Mouse (Mus musculus) right cerebral cortex, postnatal 4 days (tissue): ENCODE measurements around the gene Fam104a.

Experiments
- DNase-seq: peaks from one replicate; pipeline ENCODE4 v3.0.0-alpha.2; 2022

Fam104a gene

DNA sequence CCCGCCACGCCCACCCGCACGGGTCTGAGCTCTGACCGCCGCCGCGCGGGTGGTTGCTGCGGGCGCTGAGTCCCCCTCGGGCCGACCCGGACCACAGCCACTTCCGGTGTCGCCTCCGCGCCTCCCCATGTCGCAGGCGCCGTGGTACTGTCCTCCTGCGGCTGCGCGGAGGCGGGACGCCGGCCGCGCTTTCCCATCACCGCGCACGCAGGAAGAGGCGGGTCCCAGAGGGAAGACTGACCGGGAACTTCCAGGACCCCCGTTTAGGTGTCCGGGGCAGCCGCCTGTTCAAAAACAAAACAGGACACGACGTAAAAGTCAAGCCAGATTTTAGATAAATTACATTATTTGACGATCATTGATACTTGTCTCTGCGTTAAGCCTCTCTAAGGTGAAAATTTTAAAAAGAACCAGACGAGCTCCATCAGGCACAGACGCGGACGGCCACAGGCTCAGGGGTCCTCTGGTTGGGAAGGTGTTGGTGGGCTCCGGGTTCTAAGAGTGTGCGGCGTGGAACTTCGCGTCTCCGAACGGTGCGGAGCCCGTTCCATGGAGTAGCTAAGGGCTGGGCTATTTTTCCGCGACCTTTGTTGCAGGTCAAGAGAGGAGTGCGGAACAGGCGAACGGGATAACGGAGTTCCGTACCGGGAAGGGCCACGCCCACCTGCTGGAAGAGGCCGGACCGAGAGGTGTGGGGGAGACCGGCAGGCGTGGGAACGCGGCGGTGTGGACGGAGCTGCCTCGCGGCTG, at the start of gene Fam104a, which contains the start of gene D11Wsu47e:
Gene Fam104a (minus strand): TSS at position 199 of the 750 bp plus-strand sequence.
Gene D11Wsu47e (plus strand): TSS at position 456 of the 750 bp plus-strand sequence.
- DNase-seq: peak; percentile 94

DNA sequence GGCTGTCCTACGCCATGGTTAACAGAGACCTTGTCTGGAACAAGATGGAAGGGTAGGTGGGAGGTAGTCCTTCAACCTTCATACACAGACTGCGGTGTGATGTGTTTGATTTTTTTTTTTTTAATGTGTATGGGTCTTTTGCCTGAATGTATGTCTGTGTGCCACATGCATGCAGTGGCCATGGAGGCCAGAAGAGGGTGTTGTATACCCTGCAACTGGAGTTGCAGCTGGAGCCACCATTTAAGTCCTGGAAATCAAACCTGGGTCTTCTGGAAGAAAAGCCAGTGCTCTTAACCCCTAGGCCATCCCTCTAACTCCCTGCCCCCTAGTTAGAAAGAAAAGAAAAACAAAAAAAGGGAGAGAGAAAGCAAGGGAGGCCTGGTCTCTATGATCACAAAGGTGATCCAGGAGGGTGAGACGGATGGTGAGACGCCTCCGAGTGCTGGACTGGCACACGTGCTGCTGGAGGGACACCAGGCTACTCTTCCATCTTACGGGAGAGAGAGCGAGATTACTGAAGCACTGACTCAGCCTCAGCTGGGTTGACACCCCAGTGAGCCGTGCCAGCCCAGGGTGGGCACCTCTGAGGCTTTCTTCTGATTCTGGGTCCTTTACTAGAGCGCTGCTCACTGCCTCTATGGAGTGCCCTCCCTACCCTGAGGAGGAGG, 48.1 kb upstream of the Fam104a start:
- DNase-seq: no peak

DNA sequence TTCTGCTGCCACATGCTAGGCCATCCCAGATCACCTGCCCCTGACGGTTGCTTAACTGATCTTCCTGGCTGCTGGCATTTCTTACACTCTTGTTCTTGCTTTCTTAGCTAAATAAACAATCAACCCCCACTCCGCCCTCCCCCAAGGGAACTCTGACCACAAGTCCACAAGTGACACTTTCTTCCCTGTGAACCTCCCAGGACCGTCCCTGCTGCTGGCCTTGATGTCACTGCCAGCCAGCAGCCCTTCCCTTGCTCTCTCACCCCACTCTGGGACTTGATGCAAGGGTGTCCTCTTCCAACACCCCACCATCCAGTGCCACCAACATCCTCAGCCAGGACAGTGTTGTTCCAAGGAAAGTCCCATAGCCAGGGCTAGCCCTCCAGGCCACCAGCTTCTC, 46.9 kb upstream of the Fam104a start:
- no peak for DNase-seq

DNA sequence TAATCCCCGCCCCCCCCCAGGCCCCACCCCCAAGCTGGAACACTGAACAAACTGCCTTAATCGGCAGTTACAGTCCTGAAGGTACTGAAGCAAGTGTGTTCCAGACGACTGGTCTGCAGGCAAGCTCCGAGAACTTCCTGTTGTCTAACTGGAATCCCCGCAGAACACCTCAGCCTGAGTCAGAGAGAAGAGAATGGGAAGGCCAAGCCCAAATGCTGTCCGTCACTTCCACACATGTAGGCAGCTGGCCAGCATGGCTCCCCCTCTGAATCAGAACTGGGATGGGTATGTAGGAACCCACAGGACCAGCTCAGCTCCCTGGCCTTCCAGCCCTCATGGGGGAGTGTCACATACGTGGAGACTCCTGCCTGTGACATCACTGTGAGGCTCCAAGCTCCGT, 46.0 kb upstream of the Fam104a start:
- no peak for DNase-seq

DNA sequence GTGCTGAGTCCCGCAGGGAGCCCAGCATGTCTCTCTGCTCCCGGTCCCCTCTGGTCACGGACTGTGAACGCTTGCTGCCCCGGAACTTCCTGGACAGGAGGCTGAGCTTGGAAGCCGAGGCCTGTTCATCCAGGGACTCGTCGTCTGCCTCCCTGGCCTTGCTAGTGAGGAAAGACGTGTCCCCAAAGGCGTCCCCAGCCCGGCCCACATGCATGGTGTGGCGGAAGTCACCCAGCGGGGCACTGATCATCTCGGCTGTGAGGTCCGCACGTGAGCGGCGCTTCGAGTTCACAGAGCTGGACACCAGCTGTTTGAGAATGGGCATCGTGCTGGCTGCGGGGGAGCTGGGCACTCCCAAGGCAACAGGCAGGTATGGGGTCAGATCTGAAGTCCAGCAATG, 45.3 kb upstream of the Fam104a start:
- DNase-seq: no peak

DNA sequence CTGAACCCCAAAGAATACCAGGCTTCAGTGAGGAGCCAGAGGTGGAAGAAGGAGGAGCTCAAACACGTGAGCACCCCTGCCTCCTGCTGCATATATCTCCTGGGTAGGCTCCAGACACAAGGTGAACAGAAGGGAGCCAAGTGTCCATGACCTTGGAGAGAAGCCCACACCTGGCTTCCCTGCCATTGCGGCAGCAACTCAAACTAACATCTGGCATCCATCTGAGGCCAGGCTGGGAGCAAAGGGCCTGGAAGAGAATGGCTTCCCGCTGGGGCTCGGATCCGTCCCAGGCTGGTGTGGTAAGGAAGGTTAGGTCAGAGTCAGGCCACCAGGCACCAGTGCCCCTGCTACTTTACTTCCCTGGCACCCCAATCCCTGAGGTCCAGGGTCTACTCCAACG, 44.0 kb upstream of the Fam104a start:
- no peak for DNase-seq

DNA sequence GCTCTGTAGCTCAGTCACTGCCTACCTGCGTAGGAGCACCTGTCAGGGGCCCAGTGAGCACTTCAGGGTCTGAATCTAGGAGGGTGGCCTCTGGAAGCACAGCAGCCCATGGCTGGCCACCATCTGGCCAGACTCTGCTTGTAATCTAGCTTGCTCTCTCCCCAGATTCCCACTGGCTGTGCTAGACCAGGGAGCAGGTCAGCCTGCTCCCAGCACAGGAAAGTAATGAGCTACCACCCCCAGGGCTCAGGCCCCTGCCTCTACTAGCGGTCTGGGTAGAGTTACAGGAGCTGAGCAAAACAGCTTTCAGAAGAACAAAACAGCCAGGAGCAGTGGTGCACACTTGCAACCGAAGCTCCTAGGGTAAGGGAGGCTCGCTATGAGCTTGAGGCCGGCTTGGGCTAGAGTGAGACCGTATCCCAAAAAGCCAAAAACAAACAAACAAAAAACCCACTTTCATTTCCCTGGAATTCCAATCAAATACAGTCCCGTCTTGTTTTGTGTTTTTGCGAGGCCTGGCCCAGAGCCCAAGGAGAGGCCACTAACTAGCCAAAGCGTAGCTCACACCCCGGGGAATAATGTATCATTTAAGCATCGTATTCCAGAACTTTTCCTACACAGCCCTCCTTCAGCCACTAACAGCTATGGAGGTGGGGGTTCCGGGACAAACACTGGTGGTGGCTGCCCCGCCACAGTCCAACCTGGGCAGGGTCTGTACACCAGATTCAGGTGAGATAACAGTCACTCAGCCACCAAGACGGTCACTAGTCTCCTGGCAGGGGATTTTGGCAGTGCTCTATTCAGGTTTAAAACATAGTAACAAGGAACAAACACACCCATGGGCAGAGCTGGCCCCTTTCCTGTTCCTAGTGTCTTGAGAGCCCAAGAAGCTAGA, 43.3 kb upstream of the Fam104a start:
- DNase-seq: no peak

DNA sequence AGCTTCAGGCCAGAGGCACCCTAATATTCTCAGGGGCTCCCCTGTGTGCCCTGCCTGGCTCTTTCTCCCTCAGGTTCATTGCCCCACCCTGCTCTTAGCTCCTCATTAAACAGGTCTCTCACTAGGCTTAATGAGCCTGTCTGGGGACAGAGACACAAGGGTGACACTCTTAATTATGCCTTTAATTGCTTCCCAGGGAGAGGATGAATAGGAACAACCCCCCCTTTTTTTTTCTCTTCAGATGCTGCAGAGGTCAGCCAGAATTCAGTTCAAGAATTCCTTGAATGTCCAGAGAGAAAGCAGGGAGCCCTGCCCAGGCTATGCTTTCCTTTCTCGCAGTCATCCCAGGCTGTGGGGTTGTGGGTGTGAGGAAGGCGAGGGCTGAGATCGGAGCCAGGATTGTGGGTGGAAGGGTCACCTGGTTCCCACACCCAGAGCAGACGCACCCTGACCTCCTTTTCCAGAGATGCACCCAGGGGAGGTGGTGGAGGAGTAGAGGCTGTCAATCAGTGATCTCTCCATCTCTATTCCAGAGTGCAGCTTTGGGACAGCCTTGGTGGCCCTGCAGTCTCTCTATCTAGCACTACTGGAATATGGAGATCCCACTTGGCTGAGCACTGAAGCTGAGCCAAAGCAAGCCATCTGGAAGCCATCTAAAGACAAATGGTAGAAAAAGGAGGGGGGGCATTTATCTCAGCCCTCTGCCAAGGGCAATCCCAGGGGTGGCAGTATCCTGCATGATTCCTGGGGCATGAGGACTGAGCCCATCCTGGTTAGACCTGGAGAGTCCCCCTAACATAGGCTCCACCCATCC, 41.5 kb upstream of the Fam104a start:
- no peak for DNase-seq

DNA sequence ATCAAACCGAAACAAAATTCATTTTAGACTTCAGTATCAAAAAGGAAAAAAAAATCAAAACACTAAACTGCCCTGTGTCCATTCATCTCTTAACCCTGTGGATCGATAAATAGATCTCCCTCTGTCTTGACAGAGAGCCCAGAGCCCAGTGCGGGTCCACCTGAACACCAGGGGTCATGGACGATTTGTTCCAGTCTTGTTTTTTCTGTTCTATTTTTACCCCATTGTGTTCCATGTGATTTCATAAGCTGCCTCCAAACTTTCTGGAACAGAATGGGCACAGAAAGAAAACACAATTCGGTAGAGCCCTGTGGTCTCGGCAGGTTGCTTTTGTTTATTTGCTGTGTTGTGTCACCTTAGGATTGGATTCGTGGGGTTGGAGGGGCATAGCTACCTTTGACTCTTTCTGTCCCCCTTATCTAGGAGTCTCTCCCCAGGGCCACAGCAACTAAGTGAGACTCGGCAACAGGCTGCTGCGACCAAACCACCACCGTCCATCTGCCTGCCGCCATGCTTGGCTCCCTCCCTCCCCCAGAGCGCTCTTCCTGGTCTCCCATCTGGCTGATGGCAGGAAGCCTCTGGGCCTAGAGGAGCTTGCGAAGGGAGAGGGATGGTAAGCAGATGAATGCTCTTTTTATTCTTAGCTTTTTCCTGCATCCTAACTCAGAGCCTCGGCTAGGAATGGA, 38.6 kb upstream of the Fam104a start:
- DNase-seq: no peak

DNA sequence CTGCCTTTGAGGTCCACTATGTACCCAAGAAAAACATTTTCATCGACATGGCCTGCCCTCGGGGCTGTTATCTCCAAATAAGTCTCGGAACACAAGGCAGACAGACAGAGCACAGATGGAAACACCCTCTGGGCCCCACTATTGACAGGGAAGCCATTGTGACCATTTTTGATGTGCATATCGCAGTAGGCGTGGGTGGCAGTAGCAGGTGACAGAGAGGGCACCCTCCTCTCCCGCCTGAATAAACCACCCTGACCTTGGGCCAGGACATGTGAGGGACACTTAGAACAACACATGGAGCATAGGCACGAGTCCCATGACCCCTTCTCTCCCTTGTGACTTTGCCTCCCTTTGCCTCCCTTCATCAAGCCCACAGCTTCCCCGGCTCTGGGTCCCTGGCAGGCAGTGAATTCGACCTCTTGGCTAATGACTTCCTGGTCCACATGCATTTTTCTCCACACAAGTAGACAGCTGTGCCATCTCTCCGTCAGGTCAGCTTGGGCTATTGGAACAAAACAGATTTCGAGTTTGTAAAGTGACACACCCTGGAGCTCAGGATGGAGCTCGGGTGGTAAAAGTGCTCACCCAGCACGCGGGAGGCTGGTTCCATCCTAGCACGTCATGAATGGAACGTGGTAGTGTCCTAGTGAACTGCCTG, 33.9 kb upstream of the Fam104a start:
- DNase-seq: no peak

DNA sequence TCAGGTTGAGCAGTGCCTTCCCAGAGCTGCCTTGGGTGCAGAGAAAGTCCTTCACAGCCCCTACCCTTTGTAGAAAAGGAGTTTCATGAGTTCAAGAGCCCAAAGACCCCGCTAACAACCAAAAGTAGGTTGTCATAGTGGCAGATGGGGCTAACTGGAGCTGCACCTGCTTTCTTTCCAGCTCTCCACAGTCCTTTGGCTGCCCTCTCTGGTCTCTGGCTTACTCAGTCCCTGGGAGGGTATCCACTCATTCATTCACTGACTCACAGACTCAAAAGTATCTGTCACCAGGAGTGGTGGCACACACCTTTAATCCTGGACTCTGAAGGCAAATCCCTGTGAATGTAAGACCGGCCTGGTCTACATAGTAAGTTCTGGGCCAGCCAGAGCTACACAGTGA, 32.2 kb upstream of the Fam104a start:
- no peak for DNase-seq

DNA sequence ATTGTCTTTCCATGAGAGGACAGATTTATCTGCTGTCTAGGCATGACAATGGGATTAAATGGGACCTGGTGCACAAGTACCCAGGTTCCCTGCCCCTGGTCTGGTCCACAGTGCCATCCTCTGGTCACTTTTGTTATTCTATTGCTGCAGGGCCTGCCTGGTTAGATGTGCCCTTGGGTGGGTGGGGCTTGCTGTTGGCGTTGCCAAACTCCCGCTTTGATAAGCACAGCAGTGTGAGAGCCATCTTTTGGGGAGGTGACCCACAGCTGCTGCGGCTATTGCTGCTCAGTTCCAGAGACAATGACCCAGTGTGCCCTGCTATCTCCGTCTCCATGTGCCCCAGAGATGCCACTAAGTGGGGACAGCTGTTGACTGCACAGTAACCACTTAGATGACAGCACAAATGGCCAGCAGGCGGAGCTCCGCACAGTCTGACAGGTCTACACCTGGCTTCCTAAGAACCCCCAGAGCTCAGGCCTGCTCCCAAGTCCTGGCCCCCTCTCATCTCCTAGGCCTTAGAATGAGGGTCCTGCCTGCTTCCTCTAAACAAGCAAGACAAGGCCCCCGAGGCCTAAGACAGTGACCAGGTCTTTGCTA, 31.2 kb upstream of the Fam104a start:
- no peak for DNase-seq

DNA sequence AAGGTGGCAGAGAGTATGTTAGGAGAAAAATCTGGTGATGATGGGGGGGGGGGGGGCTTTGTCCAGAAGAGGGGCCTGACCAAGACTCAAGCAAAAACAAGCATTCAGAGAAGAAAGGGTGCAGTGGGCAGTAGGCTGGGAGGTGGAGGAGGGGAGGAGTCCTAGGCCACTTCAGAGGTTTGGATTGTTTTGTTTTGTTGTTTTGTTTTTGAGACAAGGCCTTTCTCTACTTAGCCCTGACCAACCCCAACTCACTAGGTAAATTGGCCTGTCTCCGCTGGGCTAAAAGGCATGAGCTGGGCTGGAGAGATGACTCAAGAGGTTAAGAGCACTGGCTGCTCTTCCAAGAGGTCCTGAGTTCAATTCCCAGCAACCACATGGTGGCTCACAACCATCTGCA, 27.1 kb upstream of the Fam104a start:
- no peak for DNase-seq

DNA sequence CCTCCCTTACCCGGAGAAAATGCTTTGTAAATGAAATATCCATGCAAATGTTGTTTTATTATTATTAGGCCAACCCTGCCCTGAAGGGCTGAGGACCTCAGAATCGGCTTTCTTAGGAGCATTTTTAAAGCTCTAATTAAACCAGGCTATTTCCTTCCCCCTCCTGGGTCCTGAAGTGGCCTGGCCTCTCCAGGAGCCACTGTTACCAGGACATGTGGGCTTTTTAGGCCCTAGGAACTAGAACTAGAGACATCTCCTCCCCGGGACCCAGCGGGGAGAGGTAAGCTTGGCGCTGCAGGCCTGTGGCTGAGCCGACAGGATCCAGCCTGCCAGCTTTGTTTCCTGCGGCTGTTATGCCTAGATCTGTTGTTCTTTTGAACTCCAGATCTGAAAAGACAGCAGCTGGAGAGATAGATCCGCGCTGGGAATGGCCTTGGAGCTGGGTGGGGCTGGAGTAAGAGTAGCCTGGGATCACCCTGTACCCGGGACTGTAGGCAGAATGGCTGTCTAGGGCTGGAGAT, 26.4 kb upstream of the Fam104a start:
- no peak for DNase-seq

DNA sequence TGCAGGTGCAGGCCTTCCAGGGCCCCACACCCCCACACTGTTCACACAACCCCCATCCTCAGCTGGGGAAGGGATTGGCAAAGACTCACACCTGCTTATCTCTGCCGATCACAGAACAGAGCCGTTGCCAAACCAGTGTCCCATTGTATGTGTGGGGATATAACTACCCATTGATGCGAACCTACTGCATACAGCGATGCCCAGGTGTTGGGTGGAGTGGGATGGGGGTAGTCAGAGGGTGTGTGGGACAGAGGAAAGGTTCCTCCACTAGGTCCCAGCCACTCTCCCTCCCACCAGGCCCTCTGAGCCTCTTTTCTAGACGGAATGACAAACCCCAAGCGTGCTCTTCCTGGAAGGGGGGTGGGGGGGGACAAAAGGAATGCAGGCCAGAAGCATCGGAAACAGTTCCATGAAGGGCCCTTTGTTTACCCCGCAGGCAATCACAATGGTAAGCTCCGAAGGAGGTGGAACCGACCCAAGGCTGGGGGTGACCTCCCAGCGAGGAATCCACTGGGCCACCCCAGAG, 25.8 kb upstream of the Fam104a start, which contains the start of gene Cpsf4l:
Gene Cpsf4l (minus strand): TSS at position 287 of the 526 bp plus-strand sequence.
- no peak for DNase-seq

DNA sequence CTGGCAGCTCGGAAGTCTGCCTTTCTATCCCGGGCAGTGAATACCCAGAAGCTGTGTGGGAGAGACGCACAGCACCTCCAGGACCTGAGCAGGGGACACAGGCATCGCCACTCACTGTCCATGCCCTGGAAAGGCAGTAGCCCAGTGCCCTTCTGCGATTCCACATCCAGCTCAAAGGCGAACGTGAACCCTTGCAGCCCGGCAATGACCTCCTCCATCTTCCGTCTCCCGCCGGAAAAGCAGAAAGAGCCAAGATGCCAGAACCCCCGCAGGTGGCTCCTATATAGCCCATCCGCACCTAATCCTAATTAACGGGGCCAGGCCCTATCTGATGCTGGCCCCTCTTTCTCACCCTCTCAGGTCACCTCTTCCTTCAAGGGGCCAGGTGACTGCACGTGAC, 25.3 kb upstream of the Fam104a start:
- no peak for DNase-seq

DNA sequence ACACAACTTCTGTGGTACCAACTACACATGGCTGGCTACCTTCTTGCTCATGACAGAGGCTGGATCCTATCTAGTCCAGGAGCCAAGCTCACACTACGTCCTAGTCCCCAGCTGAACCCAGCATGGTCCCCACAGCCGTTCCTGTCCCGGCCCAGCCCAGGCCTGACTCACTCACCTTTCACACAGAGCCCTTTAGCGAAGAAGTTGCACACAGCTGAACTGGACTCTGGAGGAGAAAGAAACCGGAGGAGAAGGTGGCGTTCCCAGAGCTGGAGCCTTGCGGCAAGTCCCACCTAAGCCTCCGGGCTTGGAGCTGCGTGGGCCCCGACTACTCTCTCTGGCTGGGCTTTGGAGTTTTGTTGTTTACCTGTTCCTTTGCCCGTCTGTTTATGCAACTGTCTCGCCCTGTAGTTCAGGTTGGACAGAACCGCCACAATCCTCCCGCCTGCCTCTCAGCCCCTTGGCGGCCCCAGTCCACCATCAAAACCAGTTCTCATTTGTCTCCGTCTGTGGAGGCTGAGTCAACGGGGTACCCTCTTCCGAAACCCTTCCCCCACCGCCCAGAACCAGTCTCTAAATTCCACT, 24.8 kb upstream of the Fam104a start:
- no peak for DNase-seq

DNA sequence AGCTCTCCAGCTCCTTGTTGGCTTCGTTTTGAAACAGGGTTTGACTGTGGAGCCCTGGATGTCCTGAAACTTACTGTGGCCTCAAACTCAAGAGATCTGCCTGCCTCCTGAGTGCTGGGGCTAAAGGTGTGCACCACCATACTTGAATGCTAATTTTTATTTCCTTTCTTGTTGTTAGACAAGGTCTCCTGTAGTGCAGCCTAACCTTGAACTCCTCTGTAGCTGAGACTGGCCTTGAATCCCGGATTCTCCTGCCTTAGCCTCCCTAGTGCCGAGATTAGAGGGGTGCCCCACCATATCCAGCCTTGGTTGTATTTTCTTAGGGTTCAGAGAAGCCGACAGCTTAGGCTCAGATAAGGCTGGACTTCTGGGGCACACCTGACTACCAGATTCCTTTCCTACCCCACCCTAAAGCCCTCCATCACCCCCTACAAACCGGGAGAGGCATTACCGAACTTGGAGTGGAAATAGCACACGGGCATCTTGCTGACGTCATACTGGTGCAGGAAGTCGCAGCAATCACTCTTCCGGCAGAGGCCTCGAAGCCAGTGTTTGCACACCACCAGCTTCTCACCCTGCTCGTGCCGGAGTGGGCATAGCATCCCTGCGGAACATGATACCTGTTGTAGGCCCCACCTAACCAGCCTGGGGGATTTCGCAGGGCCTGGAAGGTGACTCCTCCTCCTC, 22.2 kb upstream of the Fam104a start:
- DNase-seq: no peak

DNA sequence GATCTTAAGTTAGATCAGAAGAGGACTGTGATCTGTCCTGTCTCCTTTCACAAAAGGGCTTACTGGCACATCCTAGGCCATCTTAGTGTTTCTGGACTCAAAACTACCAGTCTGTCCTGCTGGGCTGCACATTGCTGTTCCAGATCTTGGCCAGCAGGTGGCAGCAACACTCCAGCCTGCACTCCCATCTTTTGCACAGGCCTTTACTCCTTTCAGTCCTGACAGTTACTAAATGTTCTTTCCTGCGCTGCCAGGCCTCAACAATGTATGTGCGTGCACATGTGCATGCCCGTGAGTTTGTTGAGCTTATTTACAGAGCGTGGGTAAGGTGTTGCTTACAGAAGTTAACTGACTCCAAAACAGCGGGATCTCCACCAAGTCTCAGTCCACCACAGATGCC, 19.8 kb upstream of the Fam104a start:
- peak; percentile 77 for DNase-seq
